Mouse (Mus musculus) thymus, adult 2 months (tissue): ENCODE results near the gene Rgcc.

Experiments used
- CTCF ChIP-seq: fragments of 200-500 bp; IDR thresholded peaks from 2 replicates; pipeline ENCODE4 v1.5.1; 2012; ENCODE audit warnings: mild to moderate bottlenecking, control low read depth, low read length, moderate library complexity, borderline replicate concordance; ENCODE audit not compliant: control insufficient read depth, poor library complexity, insufficient read depth; ENCODE audit errors: extremely low read depth
- POLR2A ChIP-seq: fragments of 200-500 bp; IDR thresholded peaks from 2 replicates; pipeline ENCODE4 v1.6.1; 2012; ENCODE audit warnings: mild to moderate bottlenecking, low read length, control low read depth, moderate library complexity; ENCODE audit not compliant: control insufficient read depth, poor library complexity, insufficient read depth; ENCODE audit errors: extremely low read depth

- TF ChIP-seq CTCF (peak; percentile 29; the same call in 1 of the 2 replicates), POLR2A (no peak)
Observed at GRCm38 (mm10) chr14:79321152-79321551, 19.7 kb upstream of the Rgcc start.
